Mouse (Mus musculus): ENCODE data around the gene Mylk.

Mylk gene

GRCm38 (mm10) chr16:34844783-34845182 lies 99.8 kb downstream of the Mylk start:
- no peak for DNase-seq (ENCODE audit: low read depth, low spot score)

- no peak for DNase-seq (ENCODE audit: low read depth, low spot score)
Observed at GRCm38 (mm10) chr16:34847638-34848037, 102.6 kb downstream of the Mylk start.

- DNase-seq (ENCODE audit: low read depth, low spot score) = no peak
Observed at GRCm38 (mm10) chr16:34854066-34854465, 109.1 kb downstream of the Mylk start.

DNA sequence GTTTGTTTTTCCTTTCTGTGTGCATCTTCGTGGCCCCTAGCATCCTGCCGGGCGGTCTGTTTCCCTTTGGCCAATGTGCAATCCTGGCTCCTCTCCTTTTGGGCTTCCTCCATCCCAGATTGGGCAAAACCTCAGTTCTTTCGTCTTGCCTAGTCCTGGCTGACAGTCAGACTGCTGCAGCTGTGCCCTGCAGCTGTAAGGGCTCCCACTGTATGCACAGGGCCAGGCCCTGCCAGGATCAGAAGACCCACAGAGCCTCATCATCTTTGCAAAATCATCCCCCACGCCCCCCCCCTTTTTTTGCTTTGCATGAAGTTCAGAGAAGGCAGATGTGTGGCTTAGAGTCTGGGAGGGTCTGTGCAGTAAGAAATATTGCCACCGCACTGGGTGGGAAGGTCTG lies 110.1 kb downstream of the Mylk start:
- no peak for DNase-seq (ENCODE audit: low read depth, low spot score)

GRCm38 (mm10) chr16:34855751-34856150 lies 110.7 kb downstream of the Mylk start:
- DNase-seq (ENCODE audit: low read depth, low spot score) = no peak

- DNase-seq (ENCODE audit: low read depth, low spot score) = no peak
Observed at GRCm38 (mm10) chr16:34857631-34858030, 112.6 kb downstream of the Mylk start.

GRCm38 (mm10) chr16:34860761-34861160 lies 115.8 kb downstream of the Mylk start:
- no peak for DNase-seq (ENCODE audit: low read depth, low spot score)

DNA sequence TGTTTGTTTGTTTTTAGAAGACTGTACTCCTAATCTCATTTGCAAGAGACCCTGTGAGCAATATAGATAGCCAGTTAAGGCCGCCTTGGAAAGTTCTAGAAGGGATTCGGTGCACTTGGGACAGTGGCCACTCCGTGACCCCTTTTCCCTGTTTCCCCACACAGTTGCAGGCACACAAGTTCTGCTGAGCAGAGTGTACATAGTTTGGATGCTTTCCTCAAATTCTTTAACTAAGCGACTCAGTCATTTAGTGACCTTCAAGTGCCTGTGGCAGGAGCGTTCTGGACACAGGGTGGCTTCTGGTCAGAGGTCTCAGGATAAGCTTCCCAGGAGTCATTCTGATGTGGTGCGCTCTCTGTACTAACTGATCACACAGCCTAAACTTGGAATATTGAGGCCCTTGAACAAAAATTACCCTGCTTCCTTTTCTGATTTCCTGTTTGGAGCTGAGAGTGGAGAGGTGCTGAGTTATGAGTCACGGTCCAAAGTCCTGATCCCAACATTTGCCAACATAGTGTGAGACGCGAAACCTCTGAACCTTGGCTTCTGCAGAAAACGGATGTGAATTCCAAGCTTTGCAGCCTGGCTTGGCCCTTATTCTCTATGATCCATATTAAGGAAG lies 116.8 kb downstream of the Mylk start:
- DNase-seq (ENCODE audit: low read depth, low spot score) = no peak

DNA sequence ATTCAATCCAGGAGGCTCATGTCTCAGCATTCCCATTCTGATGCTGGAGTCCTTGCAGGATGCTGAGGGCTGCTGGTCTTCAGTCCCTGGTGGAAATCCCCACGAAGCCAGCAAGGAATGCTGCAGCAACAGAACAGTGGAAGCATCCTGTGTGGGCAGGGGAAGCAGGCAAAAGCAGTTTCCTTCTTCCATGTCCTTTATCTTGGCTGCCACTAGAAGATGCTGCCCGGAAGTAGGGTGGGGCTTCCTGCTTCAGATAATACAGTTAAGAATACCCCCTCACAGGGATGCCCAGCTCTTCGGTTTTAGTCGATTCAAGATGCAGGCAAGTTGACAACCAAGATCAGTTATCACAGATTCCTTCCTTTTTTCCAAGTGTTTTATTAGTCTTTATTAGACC lies 120.4 kb downstream of the Mylk start:
- DNase-seq (ENCODE audit: low read depth, low spot score) = no peak

DNA sequence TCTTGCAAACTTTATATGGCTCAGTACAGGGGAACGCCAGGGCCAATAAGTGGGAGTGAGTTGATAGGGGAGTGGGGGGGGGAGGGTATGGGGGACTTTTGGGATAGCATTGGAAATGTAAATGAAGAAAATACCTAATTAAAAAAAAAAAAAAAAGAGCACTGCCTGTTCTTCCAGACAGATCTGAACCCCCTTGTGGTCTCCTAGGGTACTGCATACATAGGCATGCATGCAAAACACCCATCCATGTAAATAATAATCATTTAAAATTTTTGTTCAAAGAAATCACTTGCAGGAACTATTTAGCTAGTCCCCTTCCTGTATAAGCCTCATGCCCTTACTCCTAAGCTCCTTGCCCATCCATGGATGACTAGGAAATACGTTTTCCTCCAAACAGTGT lies 122.2 kb downstream of the Mylk start:
- DNase-seq (ENCODE audit: low read depth, low spot score) = no peak

DNA sequence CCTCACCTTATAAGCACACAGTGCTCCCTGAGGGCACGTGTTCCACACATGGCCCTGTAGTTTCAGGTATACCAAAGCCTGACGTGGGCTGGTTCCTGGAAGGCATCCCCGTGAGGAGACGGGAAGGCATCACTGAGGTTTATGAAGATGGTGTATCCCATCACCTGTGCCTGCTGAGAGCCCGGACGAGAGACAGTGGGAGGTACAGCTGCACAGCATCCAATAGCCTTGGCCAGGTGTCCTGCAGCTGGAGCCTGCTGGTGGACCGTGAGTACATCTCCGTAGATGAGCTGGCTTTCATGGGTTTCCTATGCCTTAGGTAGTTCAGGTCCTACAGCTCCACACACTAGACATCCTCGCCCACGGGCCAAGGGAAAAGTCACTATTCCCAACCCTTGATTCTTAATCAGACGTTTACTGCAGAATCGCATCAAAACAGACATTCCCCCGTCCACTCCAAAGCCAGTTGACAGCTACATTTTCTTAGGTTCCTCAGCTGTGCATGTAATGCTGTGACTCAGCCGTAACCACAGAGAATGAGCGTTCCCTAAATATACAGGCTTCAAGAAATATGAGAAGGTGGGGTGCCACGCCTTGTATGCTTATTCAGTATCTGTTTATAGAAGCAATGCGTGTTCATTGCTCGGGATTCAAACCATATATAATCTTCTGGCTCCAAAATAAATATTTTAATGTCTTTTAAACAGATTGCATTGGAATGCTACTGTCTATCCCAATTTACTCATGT lies 135.2 kb downstream of the Mylk start:
- DNase-seq (ENCODE audit: low read depth, low spot score) = no peak

DNA sequence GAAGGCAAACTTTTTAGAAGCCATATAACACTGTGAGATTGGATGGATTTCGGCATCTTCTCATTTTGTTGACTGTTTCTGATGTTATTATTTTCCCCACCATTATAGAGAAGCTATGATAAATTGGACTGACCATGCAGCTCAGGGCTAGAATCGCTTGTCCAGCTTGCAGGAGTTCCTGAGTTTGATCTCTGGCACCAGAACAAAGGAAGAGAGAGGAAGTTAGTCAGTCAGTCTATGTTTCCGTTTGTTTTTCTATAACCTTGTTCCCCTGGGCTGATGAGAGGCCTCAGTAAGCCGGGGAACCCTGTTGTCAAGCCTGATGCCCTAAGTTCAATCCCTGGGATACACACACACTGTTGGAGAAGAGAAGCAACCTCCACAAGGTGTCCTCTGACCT lies 135.8 kb downstream of the Mylk start:
- no peak for DNase-seq (ENCODE audit: low read depth, low spot score)

DNA sequence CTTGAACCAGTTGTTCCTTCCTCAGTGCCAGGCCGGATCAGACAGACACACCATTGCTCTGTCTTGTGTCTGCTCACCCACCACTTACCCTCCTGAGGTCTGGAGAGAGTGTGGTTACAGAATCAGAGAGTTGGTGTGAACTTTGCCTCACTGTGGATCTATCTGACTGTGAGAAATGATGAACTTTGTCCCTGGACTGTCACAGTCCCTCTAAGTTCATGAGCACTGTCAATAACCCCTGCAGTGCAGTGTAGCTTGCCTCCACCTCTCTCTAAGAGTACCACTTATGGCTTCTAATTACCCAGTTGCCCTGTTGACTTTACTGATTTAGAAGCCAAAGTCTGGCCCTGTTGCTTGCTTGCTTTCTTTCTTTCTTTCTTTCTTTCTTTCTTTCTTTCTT lies 142.0 kb downstream of the Mylk start:
- no peak for DNase-seq (ENCODE audit: low read depth, low spot score)

DNA sequence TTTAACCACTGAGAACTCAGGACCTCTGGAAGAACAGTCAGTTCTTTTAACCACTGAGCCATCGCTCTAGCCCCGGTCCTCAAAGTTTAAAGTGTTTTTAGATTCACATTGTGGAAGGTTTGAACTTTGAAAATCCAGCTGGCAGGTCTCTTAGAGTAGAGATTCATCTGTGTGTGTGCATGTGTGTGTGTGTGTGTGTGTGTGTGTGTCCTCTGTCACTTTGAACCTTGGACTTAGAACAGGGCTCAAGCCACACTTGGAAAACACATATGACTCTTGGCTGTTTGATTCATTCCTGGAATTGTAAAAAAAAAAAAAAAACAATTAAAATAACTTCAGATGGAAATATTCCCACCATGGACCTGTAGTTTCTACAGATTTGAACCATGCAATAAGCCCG lies 149.0 kb downstream of the Mylk start:
- DNase-seq (ENCODE audit: low read depth, low spot score) = no peak

- DNase-seq (ENCODE audit: low read depth, low spot score) = no peak
Observed at GRCm38 (mm10) chr16:34895916-34896315, 150.9 kb downstream of the Mylk start.

DNA sequence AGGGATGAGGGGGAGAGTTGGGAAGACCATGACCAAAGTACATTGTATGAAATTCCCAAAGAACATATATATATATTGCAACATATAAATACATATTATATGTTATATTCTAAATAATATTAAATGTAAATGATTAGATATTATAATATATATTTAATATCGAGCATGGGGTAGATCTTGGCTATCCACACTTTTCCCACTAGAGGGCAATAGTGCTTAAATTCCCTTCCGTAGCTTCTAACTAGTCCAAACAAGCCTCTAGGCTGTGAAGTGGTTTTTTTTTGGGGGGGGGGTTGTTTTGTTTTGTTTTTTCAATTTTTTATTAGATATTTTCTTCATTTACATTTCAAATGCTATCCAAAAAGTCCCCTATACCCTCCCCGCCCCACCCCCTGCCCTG lies 152.0 kb downstream of the Mylk start:
- DNase-seq (ENCODE audit: low read depth, low spot score) = no peak

DNA sequence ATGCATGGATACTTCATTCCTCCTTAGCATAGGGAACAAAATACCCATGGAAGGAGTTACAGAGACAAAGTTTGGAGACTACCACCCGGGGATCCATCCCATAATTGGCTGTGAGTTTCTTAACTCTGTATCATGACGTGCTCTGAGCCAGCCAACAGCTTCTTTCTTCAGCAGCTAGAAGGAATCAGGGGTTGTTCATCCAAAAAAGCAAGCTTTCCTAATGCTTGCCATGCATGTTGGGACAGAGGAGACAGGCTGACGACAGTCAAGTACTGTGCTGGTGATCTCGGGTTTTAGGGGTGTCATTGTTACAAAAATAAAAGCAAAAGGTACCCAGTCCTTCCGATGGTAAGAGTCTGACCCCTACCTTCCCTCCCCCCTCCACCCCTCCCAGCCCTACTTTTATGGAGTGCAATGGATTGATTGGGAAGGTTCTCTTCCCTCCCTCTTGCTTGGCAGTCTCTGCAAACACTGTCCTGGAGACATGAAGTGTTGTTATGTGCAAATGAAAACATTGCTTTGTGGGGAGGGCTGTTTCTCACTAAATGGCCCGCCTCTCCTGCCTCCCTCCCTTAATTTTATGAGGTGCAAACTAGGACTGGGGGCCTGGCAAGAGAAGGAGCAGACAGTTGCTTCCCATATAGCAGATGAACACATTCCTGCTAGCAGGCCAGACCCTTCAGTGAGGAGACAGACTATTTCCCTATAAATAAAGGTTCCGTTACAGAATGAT lies 153.2 kb downstream of the Mylk start:
- no peak for DNase-seq (ENCODE audit: low read depth, low spot score)

DNA sequence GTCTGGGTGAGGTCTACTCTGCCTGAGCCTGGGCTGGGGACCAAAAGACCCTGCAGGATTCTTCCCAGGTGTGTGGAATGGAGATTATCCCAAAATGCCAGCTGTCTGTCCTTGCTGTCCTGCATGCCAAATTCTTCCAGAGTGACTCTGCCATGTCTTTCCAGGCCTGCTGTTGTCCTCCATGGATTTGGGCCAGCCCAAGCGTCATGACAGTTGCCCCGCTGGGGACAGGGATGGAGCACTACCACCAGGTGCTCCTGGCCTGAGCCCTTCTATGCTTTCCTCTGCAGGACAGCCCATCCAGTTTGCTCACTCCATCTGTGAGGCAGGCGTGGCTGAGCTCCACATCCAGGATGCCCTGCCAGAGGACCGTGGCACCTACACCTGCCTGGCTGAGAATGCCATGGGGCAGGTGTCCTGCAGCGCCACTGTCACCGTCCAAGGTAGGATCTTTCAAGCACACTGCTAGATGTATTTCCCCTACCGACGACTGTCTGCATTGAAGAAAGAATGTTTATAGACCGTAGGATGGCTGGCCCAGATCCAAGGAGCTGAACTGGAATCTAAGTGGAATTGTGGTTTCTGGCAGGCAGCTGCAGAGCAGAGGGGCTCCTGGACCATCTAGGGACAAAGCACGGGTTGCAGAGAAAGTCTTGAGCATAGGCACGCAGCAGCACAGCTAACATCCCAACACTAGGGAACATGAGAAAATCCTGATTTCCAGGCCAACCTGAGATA lies 154.2 kb downstream of the Mylk start:
- DNase-seq (ENCODE audit: low read depth, low spot score) = no peak

- no peak for DNase-seq (ENCODE audit: low read depth, low spot score)
Observed at GRCm38 (mm10) chr16:34899997-34900396, 155.0 kb downstream of the Mylk start.

DNA sequence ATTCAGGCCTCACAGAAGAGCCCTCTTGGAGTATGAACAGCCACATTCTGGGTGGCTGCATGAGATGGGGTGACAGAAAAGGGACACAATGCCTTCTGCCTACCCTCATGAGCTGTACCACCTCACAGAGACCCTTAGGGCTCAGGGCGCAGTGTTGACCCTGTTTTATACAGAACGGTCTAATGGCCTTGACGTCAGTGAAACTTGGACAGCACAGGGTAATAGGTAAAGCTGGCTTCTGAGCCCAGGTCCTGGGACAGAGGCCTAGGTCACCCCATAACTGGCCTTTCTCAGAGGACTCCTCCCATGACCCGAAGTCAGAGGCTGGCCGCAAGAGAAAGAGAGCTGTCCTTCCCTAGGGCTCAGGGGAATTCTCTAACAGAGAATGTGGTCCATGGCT lies 155.5 kb downstream of the Mylk start:
- DNase-seq (ENCODE audit: low read depth, low spot score) = no peak

GRCm38 (mm10) chr16:34901031-34901430 lies 156.0 kb downstream of the Mylk start:
- no peak for DNase-seq (ENCODE audit: low read depth, low spot score)

GRCm38 (mm10) chr16:34901611-34902293 lies 156.7 kb downstream of the Mylk start:
- DNase-seq (ENCODE audit: low read depth, low spot score) = no peak

Data from telencephalon, adult 2 months (tissue).